Comparison of ENCODE assay signal across 17 mouse cellular contexts in genomic region chr4:133269596-133269995, GRCm38 (mm10). TPM values are rescaled to one million over a fixed set of nuclear protein-coding genes. Genes with fewer than 3 reads are reported as not detected.
DNase-seq lines count a peak whose midpoint lies in the region; ATAC-seq and TF ChIP-seq lines count a peak whose summit lies in the region.
"Had no signal": no experiment of that assay in that cellular context is flagged by ENCODE, and none has a peak within 500 bp of the region (broad histone marks: within the 10 kb centered on the region; RNA-seq: fewer than 3 reads in every experiment).

No protein-coding gene starts in this region.

- H3K9me3 ChIP-seq in intestine, postnatal 0 days (ENCODE audit: control insufficient read depth): no peaks in the 10 kb centered on the region
- no peaks in the 10 kb centered on the region for H3K9me3 ChIP-seq in intestine, embryonic 15.5 days
- no peaks in the 10 kb centered on the region for H3K9me3 ChIP-seq in limb, embryonic 10.5 days (replicated peaks)
- H3K9me3 ChIP-seq: heart, embryonic 15.5 days; liver, embryonic 12.5 days; midbrain, embryonic 15.5 days had no signal

- peak overlapping the region; percentile 30 for H3K27ac ChIP-seq in intestine, postnatal 0 days (ENCODE audit: low read depth, low read length)
- H3K27ac ChIP-seq in intestine, embryonic 15.5 days: no peak overlapping the region
- peak overlapping the region; percentile 19; the same call in 1 of the 2 replicates for H3K27ac ChIP-seq in testis, adult 2 months (ENCODE audit: control insufficient read depth, insufficient read depth, low read depth, low read length)
- no peak overlapping the region for H3K27ac ChIP-seq in limb, embryonic 10.5 days
- H3K27ac ChIP-seq: heart, embryonic 15.5 days; liver, embryonic 12.5 days; midbrain, embryonic 15.5 days had no signal

- no peak for ATAC-seq in intestine, postnatal 0 days
- ATAC-seq in intestine, embryonic 15.5 days: no peak
- ATAC-seq in megakaryocyte progenitor cell, adult 5-6 weeks (replicated peaks; ENCODE audit: poor library complexity): no peak
- ATAC-seq: liver, embryonic 12.5 days; midbrain, embryonic 15.5 days; Patski had no signal

- 88% methylated on average over 3 of the region's 3 CpGs for WGBS in intestine, postnatal 0 days
- WGBS in intestine, embryonic 15.5 days: 93% methylated on average over 3 of the region's 3 CpGs
- 91% methylated on average over 3 of the region's 3 CpGs for WGBS in limb, embryonic 10.5 days

- no peak overlapping the region for H3K9ac ChIP-seq in intestine, postnatal 0 days (ENCODE audit: low read depth, low read length)
- H3K9ac ChIP-seq in intestine, embryonic 15.5 days: no peak overlapping the region
- H3K9ac ChIP-seq: heart, embryonic 15.5 days; liver, embryonic 12.5 days; midbrain, embryonic 15.5 days had no signal

- H3K4me2 ChIP-seq in intestine, postnatal 0 days (replicated peaks; ENCODE audit: low read depth): no peak overlapping the region
- no peak overlapping the region for H3K4me2 ChIP-seq in intestine, embryonic 15.5 days (replicated peaks)
- H3K4me2 ChIP-seq: heart, embryonic 15.5 days; liver, embryonic 12.5 days; midbrain, embryonic 15.5 days had no signal

- H3K4me1 ChIP-seq in intestine, postnatal 0 days (replicated peaks; ENCODE audit: control insufficient read depth, insufficient read depth, low read length): no peaks in the 10 kb centered on the region
- H3K4me1 ChIP-seq in intestine, embryonic 15.5 days (replicated peaks): no peaks in the 10 kb centered on the region
- H3K4me1 ChIP-seq in testis, adult 2 months (ENCODE audit: control insufficient read depth, insufficient read depth, low read length): no peaks in the 10 kb centered on the region; the same call in 1 of the 2 replicates
- H3K4me1 ChIP-seq in limb, embryonic 10.5 days: no peaks in the 10 kb centered on the region
- H3K4me1 ChIP-seq: liver, embryonic 12.5 days; midbrain, embryonic 15.5 days had no signal

- no peaks in the 10 kb centered on the region for H3K27me3 ChIP-seq in intestine, postnatal 0 days (replicated peaks; ENCODE audit: control insufficient read depth, insufficient read depth, low read length)
- no peaks in the 10 kb centered on the region for H3K27me3 ChIP-seq in intestine, embryonic 15.5 days (replicated peaks)
- no peaks in the 10 kb centered on the region for H3K27me3 ChIP-seq in testis, adult 2 months (ENCODE audit: control insufficient read depth, insufficient read depth, low read length)
- no peaks in the 10 kb centered on the region for H3K27me3 ChIP-seq in limb, embryonic 10.5 days (ENCODE audit: low read depth, poor library complexity, severe bottlenecking)
- H3K27me3 ChIP-seq: heart, embryonic 15.5 days; liver, embryonic 12.5 days; midbrain, embryonic 15.5 days; Patski had no signal

- no peak for DNase-seq in testis, postnatal 10 days (ENCODE audit: low spot score)
- DNase-seq in heart, adult 8-10 months (ENCODE audit: low spot score): peak; percentile 61
- no peak for DNase-seq in limb, embryonic 10.5 days (ENCODE audit: low spot score)
- no peak for DNase-seq in cerebellum, adult 11 months
- DNase-seq: cerebellum, adult 2 months; embryo, embryonic 11 days; lung, postnatal 4 days; thymus, postnatal 25 days had no signal

- TF ChIP-seq POLR2A in testis, adult 2 months (IDR thresholded peaks at IDR 0.05; ENCODE audit: control insufficient read depth, low read depth, low read length): no peak

- H3K36me3 ChIP-seq in intestine, postnatal 0 days (ENCODE audit: control insufficient read depth, insufficient read depth): peaks cover 63% of the 10 kb centered on the region
- H3K36me3 ChIP-seq in intestine, embryonic 15.5 days: peaks cover 45% of the 10 kb centered on the region
- peaks cover 6% of the 10 kb centered on the region for H3K36me3 ChIP-seq in testis, adult 2 months (ENCODE audit: control insufficient read depth, insufficient read depth, low read length)
- peaks cover 82% of the 10 kb centered on the region for H3K36me3 ChIP-seq in limb, embryonic 10.5 days

- no peak overlapping the region for H3K4me3 ChIP-seq in intestine, postnatal 0 days (ENCODE audit: low read depth, low read length)
- H3K4me3 ChIP-seq in intestine, embryonic 15.5 days (replicated peaks): no peak overlapping the region
- H3K4me3 ChIP-seq in testis, adult 2 months (ENCODE audit: control insufficient read depth, low read depth, low read length): no peak overlapping the region
- no peak overlapping the region for H3K4me3 ChIP-seq in limb, embryonic 10.5 days
- H3K4me3 ChIP-seq: erythroblast, embryonic 14.5 days; heart, embryonic 15.5 days; liver, embryonic 12.5 days; midbrain, embryonic 15.5 days had no signal

- no peak for TF ChIP-seq CTCF in intestine, postnatal 0 days (IDR thresholded peaks at IDR 0.05; ENCODE audit: low read depth)
- no peak for TF ChIP-seq CTCF in testis, adult 2 months (IDR thresholded peaks at IDR 0.05; ENCODE audit: control insufficient read depth, insufficient read depth, insufficient replicate concordance, low read depth, low read length)

RNA-seq across cellular contexts. Expression of gene Sytl1, which starts 6.7 kb away (rescaled TPM):
- polyA plus RNA-seq in intestine, postnatal 0 days (2015; fragmentation: Nextera tagmentation; extraction: Ambion mirVana): 1.6 and 1.8 TPM in 2 replicates
- 2.7 and 3.0 TPM in 2 replicates for polyA plus RNA-seq in intestine, embryonic 15.5 days (2015; fragmentation: Nextera tagmentation; extraction: Ambion mirVana)
- 0.33 and 0.97 TPM in 2 replicates for polyA plus RNA-seq in testis, adult 2 months (2012; rRNA removed)
- under 1 TPM; 0.30 to 0.59 (median 0.33) TPM for total RNA-seq in heart, adult 8-10 months (2022)
- polyA plus RNA-seq in limb, embryonic 10.5 days (2016; fragmentation: Nextera tagmentation; extraction: Ambion mirVana): 2.0 and 2.5 TPM in 2 replicates
- 1.9 and 2.0 TPM in 2 replicates for total RNA-seq in megakaryocyte progenitor cell, adult 5-6 weeks (2015)
- total RNA-seq in megakaryocyte progenitor cell, adult 5-6 weeks (2017): 3.9 and 5.2 TPM in 2 replicates

RNA-seq across cellular contexts. Expression of gene Tmem222, which starts 8.0 kb away (rescaled TPM):
- polyA plus RNA-seq in intestine, postnatal 0 days (2015; fragmentation: Nextera tagmentation; extraction: Ambion mirVana): 52.1 and 52.8 TPM in 2 replicates
- polyA plus RNA-seq in intestine, embryonic 15.5 days (2015; fragmentation: Nextera tagmentation; extraction: Ambion mirVana): 68.7 and 72.2 TPM in 2 replicates
- polyA plus RNA-seq in testis, adult 2 months (2012; rRNA removed): 48.5 and 50.1 TPM in 2 replicates
- total RNA-seq in heart, adult 8-10 months (2022): 10 to 100 TPM; 29.3 to 39.8 (median 34.3) TPM
- polyA plus RNA-seq in limb, embryonic 10.5 days (2016; fragmentation: Nextera tagmentation; extraction: Ambion mirVana): 93.7 and 98.5 TPM in 2 replicates
- total RNA-seq in megakaryocyte progenitor cell, adult 5-6 weeks (2015): 43.2 and 50.8 TPM in 2 replicates
- total RNA-seq in megakaryocyte progenitor cell, adult 5-6 weeks (2017): 17.4 TPM in 2 replicates

RNA-seq across cellular contexts. Expression of gene Map3k6, which starts 29.0 kb away (rescaled TPM):
- 1.8 TPM in 2 replicates for polyA plus RNA-seq in intestine, postnatal 0 days (2015; fragmentation: Nextera tagmentation; extraction: Ambion mirVana)
- polyA plus RNA-seq in intestine, embryonic 15.5 days (2015; fragmentation: Nextera tagmentation; extraction: Ambion mirVana): 3.0 and 3.2 TPM in 2 replicates
- 4.7 and 8.5 TPM in 2 replicates for polyA plus RNA-seq in testis, adult 2 months (2012; rRNA removed)
- 10 to 100 TPM; 14.8 to 21.8 (median 16.3) TPM for total RNA-seq in heart, adult 8-10 months (2022)
- polyA plus RNA-seq in limb, embryonic 10.5 days (2016; fragmentation: Nextera tagmentation; extraction: Ambion mirVana): 0.84 and 1.7 TPM in 2 replicates
- total RNA-seq in megakaryocyte progenitor cell, adult 5-6 weeks (2015): 3.6 and 4.6 TPM in 2 replicates
- total RNA-seq in megakaryocyte progenitor cell, adult 5-6 weeks (2017): 0.87 and 6.1 TPM in 2 replicates

RNA-seq across cellular contexts. Expression of gene Gpr3, which starts 57.3 kb away (rescaled TPM):
- 0.05 TPM in 1 of 2 replicates, not detected in the other for polyA plus RNA-seq in intestine, postnatal 0 days (2015; fragmentation: Nextera tagmentation; extraction: Ambion mirVana)
- 0.06 and 0.14 TPM in 2 replicates for polyA plus RNA-seq in intestine, embryonic 15.5 days (2015; fragmentation: Nextera tagmentation; extraction: Ambion mirVana)
- 7.0 and 9.2 TPM in 2 replicates for polyA plus RNA-seq in testis, adult 2 months (2012; rRNA removed)
- total RNA-seq in heart, adult 8-10 months (2022): not detected
- polyA plus RNA-seq in limb, embryonic 10.5 days (2016; fragmentation: Nextera tagmentation; extraction: Ambion mirVana): 0.51 and 0.72 TPM in 2 replicates
- total RNA-seq in megakaryocyte progenitor cell, adult 5-6 weeks (2015): not detected in 2 replicates
- total RNA-seq in megakaryocyte progenitor cell, adult 5-6 weeks (2017): 0.08 TPM in 1 of 2 replicates, not detected in the other
- polyA plus RNA-seq: erythroblast, embryonic 14.5 days; liver, embryonic 12.5 days had no signal

RNA-seq across cellular contexts. Expression of gene Cd164l2, which starts 57.7 kb away (rescaled TPM):
- polyA plus RNA-seq in intestine, postnatal 0 days (2015; fragmentation: Nextera tagmentation; extraction: Ambion mirVana): 0.58 and 0.94 TPM in 2 replicates
- polyA plus RNA-seq in intestine, embryonic 15.5 days (2015; fragmentation: Nextera tagmentation; extraction: Ambion mirVana): 2.7 and 2.8 TPM in 2 replicates
- polyA plus RNA-seq in testis, adult 2 months (2012; rRNA removed): 10.0 and 10.7 TPM in 2 replicates
- total RNA-seq in heart, adult 8-10 months (2022): not detected
- polyA plus RNA-seq in limb, embryonic 10.5 days (2016; fragmentation: Nextera tagmentation; extraction: Ambion mirVana): 3.1 and 4.1 TPM in 2 replicates
- total RNA-seq in megakaryocyte progenitor cell, adult 5-6 weeks (2015): not detected in 2 replicates
- not detected in 2 replicates for total RNA-seq in megakaryocyte progenitor cell, adult 5-6 weeks (2017)
- polyA plus RNA-seq: erythroblast, embryonic 14.5 days had no signal

Comparison
In these comparisons a context has a peak if more than half of its experiments do, and no peak if none do; other contexts are left out.
1. H3K27ac ChIP-seq: peak in intestine, postnatal 0 days (single experiment) and testis, adult 2 months (single experiment); none in intestine, embryonic 15.5 days (single experiment) and limb, embryonic 10.5 days (single experiment).